ENCODE assay signal across 30 mouse cellular contexts in the genomic region with DNA sequence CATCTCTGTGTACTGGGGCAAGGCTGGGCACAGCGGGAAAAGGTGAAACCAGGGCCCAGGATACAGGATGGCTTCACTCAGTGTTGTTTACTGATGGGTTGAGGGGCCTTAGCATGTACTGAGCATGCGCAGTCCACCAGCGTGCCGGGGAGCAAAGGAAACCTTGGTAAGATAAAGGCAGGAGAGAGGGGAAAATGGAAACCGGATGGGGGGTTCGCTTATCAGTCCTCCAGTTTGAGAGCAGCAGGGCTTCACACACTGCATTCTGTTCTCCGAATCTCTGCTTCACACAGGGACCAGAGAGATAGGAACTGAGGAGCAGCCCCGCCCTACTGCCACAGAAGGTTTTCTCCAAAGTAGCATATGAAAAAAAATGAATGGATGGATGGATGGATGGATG.
DNase-seq lines count a peak whose midpoint lies in the region; ATAC-seq lines count a peak whose summit lies in the region.
"Had no signal": no experiment of that assay in that cellular context is flagged by ENCODE, and none has a peak within 500 bp of the region (broad histone marks: within the 10 kb centered on the region; RNA-seq: fewer than 3 reads in every experiment).

No protein-coding gene starts in this region.

- DNase-seq in forebrain, embryonic 10.5 days (ENCODE audit: extremely low spot score, low spot score): no peak
- DNase-seq in forebrain, embryonic 11.5 days (ENCODE audit: low spot score): no peak
- DNase-seq in heart, postnatal 36 days: no peak
- DNase-seq in heart, adult 18-20 months: no peak
- no peak for DNase-seq in midbrain, embryonic 14.5 days
- DNase-seq: adrenal gland, adult 8-10 months; cerebellum, adult 2 months; cerebellum, postnatal 14 days; gastrocnemius, postnatal 10 days; kidney, adult 9 months; kidney, postnatal 10 days; layer of hippocampus, adult 9-11 months; liver, embryonic 13.5 days; lung, adult 18-20 months; lung, postnatal 4 days; right cerebral cortex, adult 18-20 months; spleen, adult 18-20 months; thymus, postnatal 14 days had no signal

- ATAC-seq in forebrain, embryonic 11.5 days (replicated peaks; ENCODE audit: low FRiP score): no peak
- no peak for ATAC-seq in heart, embryonic 11.5 days (replicated peaks; ENCODE audit: insufficient number of reproducible peaks, low FRiP score, low TSS enrichment)
- ATAC-seq in heart, embryonic 16.5 days (replicated peaks; ENCODE audit: extremely low read depth, insufficient read depth, low FRiP score): no peak
- ATAC-seq in midbrain, embryonic 12.5 days (ENCODE audit: low FRiP score, low read depth): no peak
- ATAC-seq in midbrain, embryonic 14.5 days (ENCODE audit: low FRiP score, low TSS enrichment): no peak
- ATAC-seq: intestine, postnatal 0 days; lung, postnatal 0 days had no signal

- H3K4me1 ChIP-seq in forebrain, embryonic 10.5 days: peaks cover 18% of the 10 kb centered on the region
- H3K4me1 ChIP-seq in forebrain, embryonic 11.5 days (replicated peaks; ENCODE audit: control insufficient read depth, insufficient read depth, low read length): peaks cover 3% of the 10 kb centered on the region
- H3K4me1 ChIP-seq in heart, embryonic 11.5 days (ENCODE audit: control insufficient read depth, insufficient read depth, low read length): peaks cover 7% of the 10 kb centered on the region; the same call in 1 of the 2 replicates
- no peaks in the 10 kb centered on the region for H3K4me1 ChIP-seq in heart, embryonic 16.5 days (ENCODE audit: control insufficient read depth, insufficient read depth, low read length)
- peaks cover 9% of the 10 kb centered on the region for H3K4me1 ChIP-seq in midbrain, embryonic 12.5 days
- peaks cover 7% of the 10 kb centered on the region; the same call in 1 of the 2 replicates for H3K4me1 ChIP-seq in midbrain, embryonic 14.5 days (ENCODE audit: control insufficient read depth, insufficient read depth, low read length)
- H3K4me1 ChIP-seq: embryonic facial prominence, embryonic 15.5 days; limb, embryonic 10.5 days; limb, embryonic 15.5 days; liver, embryonic 13.5 days; megakaryocyte, embryonic 14.5 days had no signal

- H3K4me3 ChIP-seq in forebrain, embryonic 10.5 days: no peak overlapping the region
- H3K4me3 ChIP-seq in forebrain, embryonic 11.5 days (ENCODE audit: low read depth, low read length): no peak overlapping the region
- H3K4me3 ChIP-seq in heart, embryonic 11.5 days (ENCODE audit: low read depth, low read length): no peak overlapping the region
- no peak overlapping the region; the same call in 1 of the 2 replicates for H3K4me3 ChIP-seq in heart, embryonic 16.5 days (ENCODE audit: low read length)
- H3K4me3 ChIP-seq in midbrain, embryonic 12.5 days: no peak overlapping the region
- H3K4me3 ChIP-seq in midbrain, embryonic 14.5 days (replicated peaks; ENCODE audit: low read depth, low read length): no peak overlapping the region
- H3K4me3 ChIP-seq: embryonic facial prominence, embryonic 15.5 days; hindbrain, embryonic 13.5 days; limb, embryonic 10.5 days; limb, embryonic 15.5 days; liver, embryonic 13.5 days; megakaryocyte, embryonic 14.5 days had no signal

- intact Hi-C loops in heart, postnatal 36 days (cut with DNase I): no loop called here

- H3K4me2 ChIP-seq in forebrain, embryonic 11.5 days (ENCODE audit: low read depth, low read length, severe bottlenecking): no peak overlapping the region
- peak overlapping the region; percentile 34 for H3K4me2 ChIP-seq in heart, embryonic 11.5 days
- peak overlapping the region; percentile 34 for H3K4me2 ChIP-seq in heart, embryonic 16.5 days (ENCODE audit: low read depth, low read length)
- no peak overlapping the region for H3K4me2 ChIP-seq in midbrain, embryonic 12.5 days (replicated peaks)
- H3K4me2 ChIP-seq in midbrain, embryonic 14.5 days (ENCODE audit: low read length): no peak overlapping the region
- H3K4me2 ChIP-seq: embryonic facial prominence, embryonic 15.5 days; hindbrain, embryonic 13.5 days; limb, embryonic 15.5 days; liver, embryonic 13.5 days had no signal

- H3K36me3 ChIP-seq in forebrain, embryonic 10.5 days (replicated peaks): no peaks in the 10 kb centered on the region
- H3K36me3 ChIP-seq in forebrain, embryonic 11.5 days (ENCODE audit: control insufficient read depth, insufficient read depth, low read length): no peaks in the 10 kb centered on the region
- no peaks in the 10 kb centered on the region for H3K36me3 ChIP-seq in heart, embryonic 11.5 days (ENCODE audit: control insufficient read depth, insufficient read depth, low read length)
- H3K36me3 ChIP-seq in heart, embryonic 16.5 days (ENCODE audit: control insufficient read depth, insufficient read depth): no peaks in the 10 kb centered on the region
- H3K36me3 ChIP-seq in midbrain, embryonic 12.5 days: no peaks in the 10 kb centered on the region
- no peaks in the 10 kb centered on the region for H3K36me3 ChIP-seq in midbrain, embryonic 14.5 days (ENCODE audit: control insufficient read depth, insufficient read depth, low read length)
- H3K36me3 ChIP-seq: embryonic facial prominence, embryonic 15.5 days; G1E; hindbrain, embryonic 13.5 days; limb, embryonic 10.5 days; limb, embryonic 15.5 days; liver, embryonic 13.5 days had no signal

- 87% methylated on average over 8 of the region's 8 CpGs for WGBS in forebrain, embryonic 10.5 days
- 85% methylated on average over 8 of the region's 8 CpGs for WGBS in forebrain, embryonic 11.5 days
- 38% methylated on average over 8 of the region's 8 CpGs for WGBS in heart, embryonic 11.5 days (ENCODE audit: insufficient replicate concordance)
- WGBS in heart, embryonic 16.5 days: 49% methylated on average over 8 of the region's 8 CpGs
- 74% methylated on average over 8 of the region's 8 CpGs for WGBS in midbrain, embryonic 12.5 days
- 74% methylated on average over 8 of the region's 8 CpGs for WGBS in midbrain, embryonic 14.5 days

- H3K27ac ChIP-seq in forebrain, embryonic 10.5 days: peak overlapping the region; percentile 32; the same call in 1 of the 2 replicates
- no peak overlapping the region for H3K27ac ChIP-seq in forebrain, embryonic 11.5 days (ENCODE audit: low read depth, low read length)
- H3K27ac ChIP-seq in heart, embryonic 11.5 days (ENCODE audit: low read depth, low read length): 0 out of 2 replicates have a peak overlapping the region, but pooled peaks have one; percentile 10
- no peak overlapping the region for H3K27ac ChIP-seq in heart, embryonic 16.5 days (ENCODE audit: low read length)
- H3K27ac ChIP-seq in midbrain, embryonic 12.5 days (replicated peaks): peak overlapping the region; percentile 60; the same call in 1 of the 2 replicates
- no peak overlapping the region for H3K27ac ChIP-seq in midbrain, embryonic 14.5 days (replicated peaks; ENCODE audit: low read depth, low read length)
- H3K27ac ChIP-seq: embryonic facial prominence, embryonic 15.5 days; hindbrain, embryonic 13.5 days; limb, embryonic 10.5 days; limb, embryonic 15.5 days; liver, embryonic 13.5 days had no signal

- H3K9me3 ChIP-seq in forebrain, embryonic 10.5 days: 0 out of 2 replicates have a peak, but pooled peaks cover 5% of the 10 kb centered on the region
- no peaks in the 10 kb centered on the region for H3K9me3 ChIP-seq in forebrain, embryonic 11.5 days (ENCODE audit: control insufficient read depth, low read length)
- H3K9me3 ChIP-seq in heart, embryonic 11.5 days (replicated peaks; ENCODE audit: control insufficient read depth, low read length): no peaks in the 10 kb centered on the region
- 0 out of 2 replicates have a peak, but pooled peaks cover 2% of the 10 kb centered on the region for H3K9me3 ChIP-seq in heart, embryonic 16.5 days (replicated peaks; ENCODE audit: control insufficient read depth, low read length)
- H3K9me3 ChIP-seq in midbrain, embryonic 12.5 days: no peaks in the 10 kb centered on the region
- H3K9me3 ChIP-seq in midbrain, embryonic 14.5 days (ENCODE audit: control insufficient read depth, low read length): peaks cover 5% of the 10 kb centered on the region; the same call in 1 of the 2 replicates
- H3K9me3 ChIP-seq: embryonic facial prominence, embryonic 15.5 days; hindbrain, embryonic 13.5 days; limb, embryonic 10.5 days; limb, embryonic 15.5 days; liver, embryonic 13.5 days had no signal

- no peak overlapping the region for H3K9ac ChIP-seq in forebrain, embryonic 11.5 days (ENCODE audit: low read length)
- H3K9ac ChIP-seq in heart, embryonic 11.5 days (ENCODE audit: low read depth, low read length): no peak overlapping the region
- H3K9ac ChIP-seq in heart, embryonic 16.5 days (ENCODE audit: low read length): no peak overlapping the region
- no peak overlapping the region for H3K9ac ChIP-seq in midbrain, embryonic 12.5 days (replicated peaks)
- H3K9ac ChIP-seq in midbrain, embryonic 14.5 days (replicated peaks; ENCODE audit: low read length): no peak overlapping the region
- H3K9ac ChIP-seq: embryonic facial prominence, embryonic 15.5 days; hindbrain, embryonic 13.5 days; limb, embryonic 15.5 days; liver, embryonic 13.5 days had no signal

- 0 out of 2 replicates have a peak, but pooled peaks cover 4% of the 10 kb centered on the region for H3K27me3 ChIP-seq in forebrain, embryonic 10.5 days (ENCODE audit: poor library complexity, severe bottlenecking)
- no peaks in the 10 kb centered on the region for H3K27me3 ChIP-seq in forebrain, embryonic 11.5 days (ENCODE audit: control insufficient read depth, insufficient read depth, low read length)
- no peaks in the 10 kb centered on the region for H3K27me3 ChIP-seq in heart, embryonic 11.5 days (ENCODE audit: control insufficient read depth, insufficient read depth, low read length)
- H3K27me3 ChIP-seq in heart, embryonic 16.5 days (ENCODE audit: control insufficient read depth, insufficient read depth, low read length): no peaks in the 10 kb centered on the region
- no peaks in the 10 kb centered on the region for H3K27me3 ChIP-seq in midbrain, embryonic 12.5 days
- no peaks in the 10 kb centered on the region for H3K27me3 ChIP-seq in midbrain, embryonic 14.5 days (ENCODE audit: control insufficient read depth, insufficient read depth, low read length)
- H3K27me3 ChIP-seq: CH12.LX; embryonic facial prominence, embryonic 15.5 days; hindbrain, embryonic 13.5 days; limb, embryonic 15.5 days; liver, embryonic 13.5 days; megakaryocyte, embryonic 14.5 days had no signal

Comparison
In these comparisons a context has a peak if more than half of its experiments do, and no peak if none do; other contexts are left out.
1. H3K27ac ChIP-seq: peak in forebrain, embryonic 10.5 days (single experiment), heart, embryonic 11.5 days (single experiment) and midbrain, embryonic 12.5 days (single experiment); none in forebrain, embryonic 11.5 days (single experiment), heart, embryonic 16.5 days (single experiment) and midbrain, embryonic 14.5 days (single experiment).
2. H3K4me2 ChIP-seq: peak in heart, embryonic 11.5 days (single experiment) and heart, embryonic 16.5 days (single experiment); none in forebrain, embryonic 11.5 days (single experiment), midbrain, embryonic 12.5 days (single experiment) and midbrain, embryonic 14.5 days (single experiment).